Mouse (Mus musculus) heart, embryonic 11.5 days (tissue): Measurements from ENCODE around the gene Usp38. TPM values are rescaled to one million over a fixed set of nuclear protein-coding genes. Genes with fewer than 3 reads are reported as not detected.

Source experiments
- polyA plus RNA-seq: library from polyadenylated mRNA; unstranded; fragments of >200 nt; fragmentation: Nextera tagmentation; extraction: Ambion mirVana; gene quantifications from 2 replicates; pipeline ENCODE4 v1.2.1, GENCODE M21; 2014

Usp38 gene
- polyA plus RNA-seq, 1 experiment from 2014 or later, result 19.3 TPM

Other genes starting within 250 kb of the Usp38 start
- 35.0 and 41.4 TPM in 2 replicates for gene Gab1, start 134.4 kb downstream of the Usp38 start, polyA plus RNA-seq